Mouse (Mus musculus): ENCODE results near the gene Sema4f. TPM values are rescaled to one million over a fixed set of nuclear protein-coding genes. Genes with fewer than 3 reads are reported as not detected.

Sema4f gene
- polyA plus RNA-seq (2012; rRNA removed; ENCODE audit: low replicate concordance): 2.1 and 4.5 TPM in 2 replicates

DNA sequence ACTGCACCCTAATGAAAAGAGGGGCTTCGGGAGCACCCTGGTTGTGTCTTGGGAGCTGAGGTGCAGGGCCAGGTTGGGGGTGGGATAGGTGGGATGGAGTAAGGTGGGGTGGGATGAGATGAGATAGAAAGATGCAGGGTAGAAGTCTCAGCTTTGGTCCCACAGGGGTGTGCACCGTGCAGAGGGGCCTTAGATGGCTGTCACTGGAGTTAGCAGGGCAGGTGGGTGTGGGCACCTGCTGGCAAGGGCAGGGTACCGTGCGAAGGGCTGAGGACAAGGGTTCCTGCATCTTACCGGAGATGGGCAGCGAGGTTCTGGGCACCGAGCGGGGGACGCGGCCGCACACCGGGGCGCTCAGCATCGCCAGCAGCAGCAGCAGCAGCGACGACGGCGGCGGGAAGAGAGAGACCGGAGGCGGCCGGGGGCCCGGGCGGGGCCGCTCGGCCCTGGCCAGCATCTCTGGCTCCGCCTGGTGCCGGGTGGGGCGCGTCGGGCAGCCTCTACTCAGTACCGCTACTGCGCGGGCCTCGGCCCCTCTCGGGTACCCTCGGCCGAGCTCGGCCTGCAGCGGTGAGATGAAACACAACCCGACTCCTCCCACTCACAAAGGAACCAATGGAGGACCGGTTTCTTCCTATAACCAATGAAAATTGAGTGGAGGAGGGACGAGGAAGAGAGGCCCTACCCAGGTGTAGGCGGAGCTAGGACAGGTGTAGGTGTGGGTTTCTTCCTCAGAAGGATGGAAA lies at the start of gene Sema4f:
Sema4f (minus strand) TSS at position 603 of the 746 bp plus-strand sequence.

DNA sequence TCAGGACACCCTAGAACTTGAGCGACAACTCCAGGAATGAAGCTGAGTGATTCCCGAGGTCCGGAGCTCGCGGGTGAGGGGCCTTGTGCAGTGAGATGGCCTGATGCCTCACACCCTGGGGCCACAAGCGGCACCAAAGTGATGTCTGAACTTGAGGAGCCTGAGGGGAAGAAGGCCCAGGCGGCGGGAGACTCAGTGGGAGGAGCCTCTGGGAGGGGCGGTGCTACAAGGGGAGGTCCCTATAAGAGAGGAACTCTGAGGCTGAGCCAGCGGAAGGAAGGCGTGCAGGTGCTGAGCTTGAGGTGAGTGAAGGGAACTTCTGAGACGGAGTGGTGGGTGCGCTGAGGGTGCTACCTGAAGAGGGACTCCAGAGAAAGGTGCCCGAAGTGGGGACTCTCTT lies 7.1 kb upstream of the Sema4f start, which contains the start of gene M1ap:
M1ap (plus strand) TSS at position 252 of the 400 bp plus-strand sequence.

Other genes starting within 250 kb of the Sema4f start
- 13.3 and 18.2 TPM in 2 replicates for gene Pole4, start 234.4 kb downstream of the Sema4f start, polyA plus RNA-seq (2012; rRNA removed; ENCODE audit: low replicate concordance)
- gene Hk2, start 165.3 kb downstream of the Sema4f start, polyA plus RNA-seq (2012; rRNA removed; ENCODE audit: low replicate concordance): 20.9 and 57.9 TPM in 2 replicates
- gene M1ap, start 7.1 kb upstream of the Sema4f start, polyA plus RNA-seq (2012; rRNA removed; ENCODE audit: low replicate concordance): 0.59 and 2.0 TPM in 2 replicates
- gene Dok1, start 93.7 kb upstream of the Sema4f start, polyA plus RNA-seq (2012; rRNA removed; ENCODE audit: low replicate concordance): 8.9 and 18.2 TPM in 2 replicates
- 9.9 and 12.4 TPM in 2 replicates for gene Loxl3, start 94.4 kb upstream of the Sema4f start, polyA plus RNA-seq (2012; rRNA removed; ENCODE audit: low replicate concordance)
- 469 and 806 TPM in 2 replicates for gene Aup1, start 114.8 kb upstream of the Sema4f start, polyA plus RNA-seq (2012; rRNA removed; ENCODE audit: low replicate concordance)
- 55.0 and 63.3 TPM in 2 replicates for gene Htra2, start 115.5 kb upstream of the Sema4f start, polyA plus RNA-seq (2012; rRNA removed; ENCODE audit: low replicate concordance)
- 2.9 and 4.2 TPM in 2 replicates for gene Dqx1, start 118.1 kb upstream of the Sema4f start, polyA plus RNA-seq (2012; rRNA removed; ENCODE audit: low replicate concordance)
- gene Tlx2, start 130.5 kb upstream of the Sema4f start, polyA plus RNA-seq (2012; rRNA removed; ENCODE audit: low replicate concordance): 0.80 TPM in 1 of 2 replicates, not detected in the other
- 13.3 and 20.8 TPM in 2 replicates for gene Pcgf1, start 138.1 kb upstream of the Sema4f start, polyA plus RNA-seq (2012; rRNA removed; ENCODE audit: low replicate concordance)
- 2.1 and 2.8 TPM in 2 replicates for gene Lbx2, start 146.6 kb upstream of the Sema4f start, polyA plus RNA-seq (2012; rRNA removed; ENCODE audit: low replicate concordance)
- 7.9 and 17.1 TPM in 2 replicates for gene Ccdc142, start 161.8 kb upstream of the Sema4f start, polyA plus RNA-seq (2012; rRNA removed; ENCODE audit: low replicate concordance)
- gene Gm42688, start 161.8 kb upstream of the Sema4f start, polyA plus RNA-seq (2012; rRNA removed; ENCODE audit: low replicate concordance): 4.1 and 5.1 TPM in 2 replicates
- gene Mrpl53, start 169.3 kb upstream of the Sema4f start, polyA plus RNA-seq (2012; rRNA removed; ENCODE audit: low replicate concordance): 53.5 and 79.1 TPM in 2 replicates
- gene Mogs, start 175.7 kb upstream of the Sema4f start, polyA plus RNA-seq (2012; rRNA removed; ENCODE audit: low replicate concordance): 55.4 and 72.6 TPM in 2 replicates
- gene Wbp1, start 181.8 kb upstream of the Sema4f start, polyA plus RNA-seq (2012; rRNA removed; ENCODE audit: low replicate concordance): 188 and 203 TPM in 2 replicates
- 15.1 and 82.3 TPM in 2 replicates for gene Ino80b, start 185.7 kb upstream of the Sema4f start, polyA plus RNA-seq (2012; rRNA removed; ENCODE audit: low replicate concordance)
- 67.9 and 77.1 TPM in 2 replicates for gene Rtkn, start 195.7 kb upstream of the Sema4f start, polyA plus RNA-seq (2012; rRNA removed; ENCODE audit: low replicate concordance)
- gene Wdr54, start 216.6 kb upstream of the Sema4f start, polyA plus RNA-seq (2012; rRNA removed; ENCODE audit: low replicate concordance): 2.2 and 2.8 TPM in 2 replicates
- gene 1700003E16Rik, start 216.6 kb upstream of the Sema4f start, polyA plus RNA-seq (2012; rRNA removed; ENCODE audit: low replicate concordance): 0.06 and 0.10 TPM in 2 replicates
- 128 and 171 TPM in 2 replicates for gene Dctn1, start 226.2 kb upstream of the Sema4f start, polyA plus RNA-seq (2012; rRNA removed; ENCODE audit: low replicate concordance)